Mouse (Mus musculus) heart, embryonic 12.5 days (tissue): ENCODE results near the gene Nemf. TPM values are rescaled to one million over a fixed set of nuclear protein-coding genes. Genes with fewer than 3 reads are reported as not detected.
"Not testable (repeated sequence)": the region's sequence is repeated elsewhere in the genome, so short reads cannot be mapped to it uniquely, and the experiment has no call there.

Experiments used
- ATAC-seq: fragments of 200-750 bp; cut with Nextera tagmentation; 2 replicates; pipeline ENCODE4 v1.8.0; 2017; ENCODE audit warnings: moderate TSS enrichment, moderate library complexity; ENCODE audit not compliant: insufficient number of reproducible peaks, low FRiP score
- H3K27ac ChIP-seq: fragments of 300-500 bp; sonication (generic); 2 replicates; pipeline ENCODE4 v1.5.1; 2016; ENCODE audit warnings: mild to moderate bottlenecking, moderate library complexity; ENCODE audit not compliant: poor library complexity, severe bottlenecking
- H3K27me3 ChIP-seq: fragments of 300-500 bp; sonication (generic); replicated peaks from 2 replicates; pipeline ENCODE4 v1.6.1; 2016; ENCODE audit warnings: mild to moderate bottlenecking, moderate library complexity
- H3K36me3 ChIP-seq: fragments of 300-500 bp; sonication (generic); 2 replicates; pipeline ENCODE4 v1.6.1; 2016; ENCODE audit warnings: mild to moderate bottlenecking, moderate library complexity
- H3K4me1 ChIP-seq: fragments of 300-500 bp; sonication (generic); replicated peaks from 2 replicates; pipeline ENCODE4 v1.6.1; 2016; ENCODE audit warnings: mild to moderate bottlenecking
- H3K4me2 ChIP-seq: fragments of 300-500 bp; sonication (generic); 2 replicates; pipeline ENCODE4 v1.6.1; 2016; ENCODE audit warnings: mild to moderate bottlenecking, moderate library complexity
- H3K4me3 ChIP-seq: fragments of 300-500 bp; sonication (generic); 2 replicates; pipeline ENCODE4 v1.5.1; 2016; ENCODE audit warnings: mild to moderate bottlenecking
- H3K9ac ChIP-seq: fragments of 300-500 bp; sonication (generic); 2 replicates; pipeline ENCODE4 v1.6.1; 2016; ENCODE audit warnings: mild to moderate bottlenecking, moderate library complexity
- H3K9me3 ChIP-seq: fragments of 300-500 bp; sonication (generic); replicated peaks from 2 replicates; pipeline ENCODE4 v1.6.1; 2016; ENCODE audit warnings: mild to moderate bottlenecking, moderate library complexity
- WGBS: fragments of 180-500 bp; shearing (Covaris S2); methylation state at CpG from one replicate; pipeline ENCODE4 v1.1.7; 2016; 5-methylcytosine and 5-hydroxymethylcytosine counted together
- polyA plus RNA-seq: library from polyadenylated mRNA; unstranded; fragments of >200 nt; fragmentation: Nextera tagmentation; extraction: Ambion mirVana; gene quantifications from 2 replicates; pipeline ENCODE4 v1.2.1, GENCODE M21; 2016

Nemf gene
- polyA plus RNA-seq, 1 experiment from 2014 or later = 71.0 TPM

DNA sequence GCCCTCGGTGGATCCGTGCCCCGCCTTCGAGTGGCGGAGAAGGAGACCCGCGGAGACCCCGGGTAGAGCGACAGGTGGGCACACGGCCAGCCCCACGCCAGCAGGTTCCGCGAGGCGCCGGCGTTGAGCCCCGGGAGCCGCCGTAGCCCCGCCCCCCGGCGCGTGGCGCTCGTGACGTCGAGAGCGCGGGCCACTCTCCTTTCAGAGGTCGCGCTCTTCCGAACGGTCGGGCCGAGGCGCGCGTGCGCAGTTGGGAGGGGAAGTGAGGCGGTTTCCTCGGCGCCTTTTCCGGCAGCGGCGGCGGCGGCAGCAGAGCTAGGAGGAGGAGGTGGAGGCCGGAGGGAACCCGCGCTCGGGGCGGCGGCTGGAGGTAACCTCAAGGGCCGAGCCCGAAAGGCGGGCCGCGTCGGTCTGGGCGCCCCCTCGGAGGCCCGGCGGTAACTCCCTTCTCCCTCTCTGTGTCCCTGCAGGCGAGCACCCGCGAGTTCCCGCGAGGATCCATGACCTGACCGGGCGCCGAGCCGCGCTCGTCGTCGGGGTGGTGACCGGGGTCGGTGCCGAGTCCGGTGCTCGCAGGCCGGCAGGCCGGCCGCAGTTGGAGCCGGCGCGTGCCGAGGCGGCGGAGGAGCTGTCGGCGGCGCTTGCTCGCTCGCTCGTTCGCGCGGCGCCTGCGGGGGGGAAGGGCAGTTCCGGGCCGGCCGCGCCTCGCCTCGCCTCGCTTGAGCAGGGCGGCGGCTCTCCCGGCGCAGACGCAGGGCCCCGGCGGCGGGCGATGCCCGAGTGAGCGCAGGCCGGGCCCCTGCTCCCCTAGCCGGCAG lies 15.1 kb upstream of the Nemf start, which contains the start of the genes Arf6 and Gm9887:
Arf6 (plus strand) TSS at position 297 of the 818 bp plus-strand sequence.
Gm9887 (minus strand) TSS at position 605 of the 818 bp plus-strand sequence.
- peak within 1 kb of the TSS; percentile 89 for H3K4me3 ChIP-seq
- H3K4me1 ChIP-seq = peaks cover 16% of the 10 kb centered on the region
- H3K27me3 ChIP-seq = no peaks in the 10 kb centered on the region
- peak within 1 kb of the TSS; percentile 96 for H3K27ac ChIP-seq
- peak within 1 kb of the TSS; percentile 100 for H3K9ac ChIP-seq
- H3K9me3 ChIP-seq = no peaks in the 10 kb centered on the region
- WGBS = under 1% methylated on average over 109 of the region's 121 CpGs
- H3K36me3 ChIP-seq = peaks cover 11% of the 10 kb centered on the region; the same call in 1 of the 2 replicates
- peak within 1 kb of the TSS; percentile 94 for H3K4me2 ChIP-seq
- ATAC-seq = peak; percentile 94

DNA sequence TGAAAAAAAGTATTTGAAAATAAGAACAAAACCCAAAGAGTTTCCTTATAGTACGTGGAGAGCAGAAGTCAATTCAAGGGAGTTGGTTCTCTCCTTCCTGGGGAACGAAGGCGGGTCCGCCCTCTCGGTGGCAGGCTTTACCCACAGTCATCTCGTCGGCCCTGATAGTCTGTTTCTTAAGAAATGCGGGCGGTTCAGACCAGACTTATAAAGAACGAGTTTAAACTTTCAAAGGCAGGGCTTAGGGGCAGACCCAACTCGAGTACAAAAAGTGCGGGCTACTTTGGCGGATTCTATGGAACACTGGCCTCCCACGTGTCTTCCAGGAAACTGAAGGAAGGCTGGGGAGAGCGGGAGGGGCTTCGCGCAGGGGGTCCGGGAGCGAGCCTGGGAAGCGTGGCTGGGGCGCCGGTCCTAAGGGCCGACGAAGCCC lies 14.5 kb upstream of the Nemf start:
- Histone ChIP-seq H3K36me3 (peaks cover 11% of the 10 kb centered on the region; the same call in 1 of the 2 replicates), H3K27ac (peak overlapping the region; percentile 96), H3K9me3 (no peaks in the 10 kb centered on the region), H3K4me2 (peak overlapping the region; percentile 94), H3K4me3 (peak overlapping the region; percentile 89), H3K27me3 (no peaks in the 10 kb centered on the region), H3K9ac (peak overlapping the region; percentile 100), H3K4me1 (peaks cover 16% of the 10 kb centered on the region)
- peak; percentile 79 for ATAC-seq
- under 1% methylated on average over 24 of the region's 24 CpGs for WGBS

DNA sequence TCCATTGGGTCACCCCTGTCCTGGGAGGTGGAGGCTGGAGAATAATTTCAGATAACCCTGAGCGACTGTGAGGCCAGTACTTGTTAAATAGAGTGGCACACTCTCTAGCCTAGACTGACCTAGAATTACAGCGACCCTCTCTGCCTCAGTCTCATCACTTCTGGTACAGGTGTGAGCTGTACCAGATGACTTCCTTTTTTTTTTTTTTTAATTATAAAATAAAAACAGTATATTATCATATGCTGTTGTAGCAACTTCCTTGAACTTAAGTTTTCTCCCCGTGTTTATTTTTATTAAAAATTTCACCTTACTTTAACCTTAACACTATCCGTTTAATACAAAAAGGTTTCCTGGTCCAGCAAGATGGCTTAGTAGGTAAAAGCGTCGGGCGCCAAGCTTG lies 14.0 kb upstream of the Nemf start:
- Histone ChIP-seq H3K27ac (peak overlapping the region; percentile 96), H3K4me2 (peak overlapping the region; percentile 94), H3K9ac (peak overlapping the region; percentile 100), H3K36me3 (peaks cover 11% of the 10 kb centered on the region; the same call in 1 of the 2 replicates), H3K4me1 (peaks cover 13% of the 10 kb centered on the region), H3K27me3 (no peaks in the 10 kb centered on the region), H3K9me3 (no peaks in the 10 kb centered on the region), H3K4me3 (peak overlapping the region; percentile 89)
- no peak for ATAC-seq
- 11% methylated on average over 7 of the region's 7 CpGs for WGBS

DNA sequence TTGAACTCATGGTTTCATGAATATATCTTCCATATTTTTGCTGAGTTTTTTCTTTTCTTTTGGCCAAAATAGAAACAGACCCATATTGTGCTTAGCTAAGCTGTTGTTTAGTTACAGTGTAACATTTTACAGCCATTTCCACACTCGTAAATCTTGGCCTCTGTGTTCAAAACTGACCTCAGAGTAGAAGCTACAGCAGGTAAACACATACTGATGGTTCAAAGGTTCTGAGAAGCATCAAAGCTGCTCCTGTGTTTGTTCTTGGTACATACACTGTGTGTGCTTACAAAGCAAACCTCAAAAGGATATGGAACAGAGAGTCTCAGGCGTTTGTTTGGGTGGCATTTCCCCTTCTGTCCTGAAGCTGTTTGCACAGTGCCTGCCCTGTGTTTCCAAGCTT lies 10.6 kb upstream of the Nemf start:
- Histone ChIP-seq H3K9me3 (no peaks in the 10 kb centered on the region), H3K36me3 (no peaks in the 10 kb centered on the region), H3K9ac (no peak overlapping the region), H3K4me1 (peaks cover 9% of the 10 kb centered on the region), H3K4me2 (no peak overlapping the region), H3K4me3 (no peak overlapping the region), H3K27me3 (no peaks in the 10 kb centered on the region), H3K27ac (no peak overlapping the region)
- no peak for ATAC-seq
- WGBS = 70% methylated on average over 2 of the region's 2 CpGs

DNA sequence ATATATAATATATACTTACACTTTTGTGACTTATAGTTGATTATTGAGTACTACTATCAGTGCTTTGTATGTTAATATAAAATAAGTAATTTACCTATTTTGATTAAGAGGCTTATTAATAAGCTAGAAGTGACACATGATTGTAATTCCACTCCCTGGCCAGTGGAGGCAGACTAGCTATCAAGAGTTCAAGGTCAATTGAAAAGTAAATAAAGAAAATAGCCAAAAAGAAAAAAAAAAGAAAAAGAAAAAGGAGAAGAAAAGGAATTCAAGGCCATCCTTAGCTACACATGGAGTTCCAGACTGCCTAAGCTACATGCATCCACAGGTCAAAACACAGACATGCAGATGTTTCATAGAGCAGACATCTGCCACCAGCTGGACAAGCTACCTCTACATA lies 9.5 kb upstream of the Nemf start:
- H3K4me2 ChIP-seq = no peak overlapping the region
- H3K36me3 ChIP-seq = no peaks in the 10 kb centered on the region
- no peak overlapping the region for H3K4me3 ChIP-seq
- H3K27me3 ChIP-seq = no peaks in the 10 kb centered on the region
- H3K9ac ChIP-seq = no peak overlapping the region
- no peaks in the 10 kb centered on the region for H3K9me3 ChIP-seq
- ATAC-seq = no peak
- H3K27ac ChIP-seq = no peak overlapping the region
- H3K4me1 ChIP-seq = peaks cover 13% of the 10 kb centered on the region

DNA sequence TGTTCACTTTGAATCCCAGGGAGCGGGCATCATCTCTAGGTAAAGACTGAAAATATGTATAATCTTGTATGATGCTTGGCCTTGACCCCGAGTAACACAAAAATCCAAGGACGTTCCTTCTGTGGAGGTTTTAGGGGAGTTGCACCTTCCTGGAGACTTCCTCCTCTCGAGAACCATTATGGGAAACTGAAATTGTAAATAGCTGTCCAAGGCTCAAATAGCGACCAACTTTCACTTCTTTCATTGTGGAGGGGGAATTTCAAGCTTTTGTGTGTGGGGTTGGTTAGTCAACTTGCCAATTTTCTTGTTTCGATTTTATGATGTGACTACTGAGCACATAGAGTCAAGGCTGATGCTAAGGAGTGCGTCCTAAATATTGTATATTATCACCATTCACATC lies 8.8 kb upstream of the Nemf start:
- Histone ChIP-seq H3K36me3 (no peaks in the 10 kb centered on the region), H3K9ac (no peak overlapping the region), H3K27ac (no peak overlapping the region), H3K4me3 (no peak overlapping the region), H3K27me3 (no peaks in the 10 kb centered on the region), H3K4me1 (peaks cover 11% of the 10 kb centered on the region), H3K9me3 (no peaks in the 10 kb centered on the region), H3K4me2 (no peak overlapping the region)
- ATAC-seq = no peak
- 78% methylated on average over 7 of the region's 7 CpGs for WGBS

DNA sequence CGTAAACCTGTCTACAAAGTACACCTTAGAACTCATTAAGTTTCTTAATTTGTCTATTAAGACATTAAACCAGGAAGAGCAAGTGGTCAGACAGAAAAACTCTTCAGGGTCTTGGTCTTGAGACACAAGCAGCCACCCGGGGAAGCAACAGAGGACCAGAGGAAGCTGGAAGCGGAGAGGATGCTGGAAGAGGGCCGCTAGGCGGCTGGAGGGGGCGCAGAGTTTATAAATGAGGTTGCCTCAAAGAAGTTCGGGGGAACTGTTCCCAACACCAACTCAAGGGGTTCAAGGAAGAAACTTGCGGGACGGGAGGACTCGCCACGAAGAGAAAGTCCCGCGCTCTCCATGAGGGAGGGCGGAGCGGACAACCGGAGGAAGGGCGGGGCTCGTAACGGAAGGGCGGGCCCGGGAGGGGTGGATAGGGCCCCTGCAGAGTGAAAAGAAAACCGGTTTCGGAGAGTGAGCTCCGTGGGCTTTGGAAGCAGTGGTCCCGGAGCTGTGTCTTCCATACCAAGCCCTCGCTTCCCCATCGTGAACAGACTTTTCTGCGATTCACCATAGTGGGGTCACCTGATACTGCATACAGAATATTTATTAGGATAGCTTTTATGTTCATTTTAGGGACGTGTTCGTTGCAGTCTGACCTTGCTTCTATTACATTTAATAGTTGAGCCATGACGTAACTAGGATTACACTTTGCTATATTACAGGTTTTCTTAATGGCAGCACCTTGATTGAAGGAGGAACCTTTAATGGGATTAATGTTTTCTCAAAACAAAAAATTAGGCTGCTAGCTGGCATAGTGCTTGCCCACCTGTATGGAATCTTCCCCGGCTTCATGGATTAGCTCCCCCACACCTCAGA lies 7.2 kb upstream of the Nemf start:
- no peaks in the 10 kb centered on the region for H3K27me3 ChIP-seq
- H3K36me3 ChIP-seq = no peaks in the 10 kb centered on the region
- peaks cover 10% of the 10 kb centered on the region for H3K4me1 ChIP-seq
- 5% methylated on average over 32 of the region's 32 CpGs for WGBS
- ATAC-seq = peak; percentile 66
- H3K4me3 ChIP-seq = peak overlapping the region; percentile 57
- peak overlapping the region; percentile 68 for H3K4me2 ChIP-seq
- peak overlapping the region; percentile 78 for H3K27ac ChIP-seq
- peak overlapping the region; percentile 72 for H3K9ac ChIP-seq
- no peaks in the 10 kb centered on the region for H3K9me3 ChIP-seq

DNA sequence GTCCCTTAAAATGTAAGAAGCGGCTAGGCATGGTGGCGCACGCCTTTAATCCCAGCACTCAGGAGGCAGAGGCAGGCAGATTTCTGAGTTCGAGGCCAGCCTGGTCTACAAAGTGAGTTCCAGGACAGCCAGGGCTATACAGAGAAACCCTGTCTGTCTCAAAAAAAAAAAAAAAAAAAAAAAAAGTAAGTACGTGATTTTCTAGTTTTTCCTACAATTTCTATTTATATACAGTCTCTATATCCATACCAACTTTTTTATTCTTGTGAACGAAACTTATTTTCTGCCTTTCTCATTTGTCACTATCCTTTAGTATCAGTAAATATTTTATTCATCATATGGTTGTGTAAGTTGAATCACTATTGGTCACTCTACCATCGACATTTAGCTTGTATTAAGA lies 6.1 kb upstream of the Nemf start:
- 90% methylated on average over 7 of the region's 7 CpGs for WGBS
- not testable (repeated sequence) for H3K36me3 ChIP-seq, H3K27me3 ChIP-seq, ATAC-seq, H3K27ac ChIP-seq, H3K9ac ChIP-seq, H3K4me2 ChIP-seq, H3K4me3 ChIP-seq, H3K9me3 ChIP-seq, H3K4me1 ChIP-seq

DNA sequence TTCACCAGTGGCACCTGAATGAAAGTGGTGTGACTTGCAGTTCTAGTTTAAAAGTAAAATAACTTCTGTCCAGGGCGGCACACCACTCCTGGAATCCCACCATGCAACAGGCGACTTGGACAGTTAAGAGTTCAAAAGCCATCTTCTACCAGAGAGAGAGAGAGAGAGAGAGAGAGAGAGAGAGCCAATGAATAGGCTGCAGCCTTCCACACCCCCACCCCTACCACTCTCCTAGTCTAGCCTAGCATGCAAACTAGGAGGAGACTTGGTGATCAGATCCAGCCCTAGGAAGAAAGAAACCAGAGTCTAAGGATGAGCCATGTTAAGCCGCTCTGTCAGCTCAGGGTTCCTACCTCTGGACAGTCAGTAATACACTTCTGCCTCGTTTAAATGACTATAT lies 5.4 kb upstream of the Nemf start:
- H3K4me1 ChIP-seq = peaks cover 10% of the 10 kb centered on the region
- H3K4me2 ChIP-seq = peak overlapping the region; percentile 78
- no peaks in the 10 kb centered on the region for H3K36me3 ChIP-seq
- peak overlapping the region; percentile 92; the same call in 1 of the 2 replicates for H3K27ac ChIP-seq
- H3K27me3 ChIP-seq = no peaks in the 10 kb centered on the region
- H3K9me3 ChIP-seq = no peaks in the 10 kb centered on the region
- H3K9ac ChIP-seq = no peak overlapping the region
- H3K4me3 ChIP-seq = peak overlapping the region; percentile 56; the same call in 1 of the 2 replicates
- ATAC-seq = no peak
- WGBS = 33% methylated on average over 4 of the region's 4 CpGs

DNA sequence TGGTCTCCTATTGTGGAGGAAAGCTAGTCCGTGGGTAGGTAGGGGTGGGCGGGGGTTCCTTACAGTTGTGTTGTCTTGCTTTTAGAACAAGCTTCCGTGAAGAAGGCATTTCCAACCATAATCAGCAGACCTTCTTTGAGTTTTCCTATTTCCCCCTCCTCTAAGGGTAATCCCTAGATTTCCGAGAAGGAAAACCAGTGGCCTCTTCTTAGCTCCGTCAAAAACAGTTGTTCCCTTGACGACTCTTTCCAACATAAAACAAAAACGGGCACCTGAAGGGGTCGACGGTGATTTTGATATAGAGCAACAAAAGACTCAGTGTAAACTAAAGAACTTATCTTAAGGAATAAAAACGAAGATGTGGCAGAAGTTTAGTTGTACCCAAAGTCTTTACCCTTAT lies 5.0 kb upstream of the Nemf start:
- peak overlapping the region; percentile 60 for H3K9ac ChIP-seq
- H3K27me3 ChIP-seq = no peaks in the 10 kb centered on the region
- no peaks in the 10 kb centered on the region for H3K36me3 ChIP-seq
- WGBS = 4% methylated on average over 10 of the region's 10 CpGs
- H3K4me2 ChIP-seq = peak overlapping the region; percentile 78
- H3K27ac ChIP-seq = peak overlapping the region; percentile 92
- H3K9me3 ChIP-seq = no peaks in the 10 kb centered on the region
- peak overlapping the region; percentile 56 for H3K4me3 ChIP-seq
- H3K4me1 ChIP-seq = peaks cover 10% of the 10 kb centered on the region
- ATAC-seq = no peak
